Mouse (Mus musculus): ENCODE data around the gene Agpat2.

GRCm38 (mm10) chr2:26595725-26596435 is 8.3 kb downstream of the Agpat2 start:
- no peak for TF ChIP-seq CHD2 (IDR thresholded peaks at IDR 0.05; ENCODE audit: low read depth, low read length)
- no peak for TF ChIP-seq HCFC1 (IDR thresholded peaks at IDR 0.05; ENCODE audit: borderline replicate concordance, insufficient read depth, low read length)
- TF ChIP-seq MAFK (IDR thresholded peaks at IDR 0.05; ENCODE audit: insufficient read depth, low read depth, low read length), result no peak
- TF ChIP-seq ZC3H11A (IDR thresholded peaks at IDR 0.05; ENCODE audit: borderline replicate concordance, low read depth, low read length), result no peak
- TF ChIP-seq ZNF384 (IDR thresholded peaks at IDR 0.05; ENCODE audit: low read depth, low read length), result no peak
